In the genomic region with DNA sequence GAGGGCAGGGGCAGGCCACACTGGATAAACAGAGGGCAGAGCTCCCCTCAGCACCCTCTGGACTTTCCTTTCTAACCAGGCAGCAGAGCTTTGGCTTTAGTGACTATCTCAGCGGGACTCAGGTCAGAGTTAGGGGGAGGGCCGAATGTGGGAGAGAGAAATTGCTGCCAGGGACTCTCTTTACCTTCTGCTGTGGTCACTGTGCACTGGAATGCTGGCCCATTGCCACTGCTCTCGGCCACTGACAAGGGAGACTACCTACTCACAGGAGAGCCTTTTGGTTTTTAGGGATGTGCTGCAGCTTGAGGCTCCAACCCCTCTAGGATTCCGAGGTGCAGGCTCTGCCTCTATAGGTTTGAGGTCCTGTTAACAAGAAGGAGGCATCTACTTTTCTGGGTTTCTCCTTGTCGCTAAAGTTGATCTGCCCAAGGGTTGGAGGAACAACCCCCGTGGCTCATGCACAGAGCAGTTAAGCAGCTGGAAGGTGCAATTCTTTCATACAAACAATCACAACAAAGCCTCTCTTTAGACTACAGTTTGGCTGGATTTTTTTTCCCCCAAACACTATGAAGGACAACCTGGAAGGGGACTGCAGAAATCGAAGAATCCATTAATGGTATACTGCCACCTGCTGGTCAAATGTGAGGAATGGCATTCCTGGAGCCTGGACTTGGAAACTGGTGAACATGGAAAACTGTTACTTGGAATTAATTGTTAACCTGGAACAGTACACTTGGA, we compare ENCODE assay signal across 8 mouse cellular contexts.
DNase-seq lines count a peak whose midpoint lies in the region; ATAC-seq and TF ChIP-seq lines count a peak whose summit lies in the region.

No protein-coding gene starts in this region.

- no peak overlapping the region for H3K4me3 ChIP-seq in heart, adult 2 months
- no peak overlapping the region for H3K4me3 ChIP-seq in forebrain, embryonic 15.5 days
- H3K4me3 ChIP-seq in limb, embryonic 14.5 days (replicated peaks; ENCODE audit: low read length): no peak overlapping the region
- no peak overlapping the region for H3K4me3 ChIP-seq in midbrain, postnatal 0 days (ENCODE audit: low read depth, low read length)

- no peak for TF ChIP-seq EP300 in heart, adult 2 months (IDR thresholded peaks at IDR 0.05; ENCODE audit: insufficient read depth, low read depth, low read length)

- H3K27ac ChIP-seq in heart, adult 2 months: no peak overlapping the region
- peak overlapping the region; percentile 28 for H3K27ac ChIP-seq in forebrain, embryonic 15.5 days (replicated peaks)
- no peak overlapping the region for H3K27ac ChIP-seq in limb, embryonic 14.5 days (replicated peaks; ENCODE audit: low read depth, low read length)
- no peak overlapping the region for H3K27ac ChIP-seq in midbrain, postnatal 0 days (ENCODE audit: low read depth, low read length)

- ATAC-seq in cerebellum, adult (ENCODE audit: insufficient number of reproducible peaks, low FRiP score, low TSS enrichment): peak; percentile 73
- ATAC-seq in forebrain, embryonic 15.5 days (replicated peaks): peak; percentile 59
- peak; percentile 63; the same call in 1 of the 2 replicates for ATAC-seq in limb, embryonic 14.5 days (ENCODE audit: low FRiP score, low read depth)
- 0 out of 2 replicates have a peak, but pooled peaks have one; percentile 56 for ATAC-seq in midbrain, postnatal 0 days (ENCODE audit: low FRiP score)

- H3K9ac ChIP-seq in heart, adult 2 months (ENCODE audit: low read depth, low read length): no peak overlapping the region
- no peak overlapping the region; the same call in 1 of the 2 replicates for H3K9ac ChIP-seq in forebrain, embryonic 15.5 days (replicated peaks)
- no peak overlapping the region for H3K9ac ChIP-seq in limb, embryonic 14.5 days (ENCODE audit: low read depth, low read length, severe bottlenecking)
- H3K9ac ChIP-seq in midbrain, postnatal 0 days (replicated peaks; ENCODE audit: low read length, poor library complexity, severe bottlenecking): no peak overlapping the region

- TF ChIP-seq CTCF in heart, adult 2 months (IDR thresholded peaks at IDR 0.05): peak; percentile 90
- peak; percentile 93 for TF ChIP-seq CTCF in midbrain, postnatal 0 days (IDR thresholded peaks at IDR 0.05)

- H3K79me2 ChIP-seq in heart, adult 2 months (replicated peaks; ENCODE audit: control insufficient read depth, insufficient read depth, low read length): no peaks in the 10 kb centered on the region

- 47% methylated on average over 7 of the region's 7 CpGs for WGBS in heart, adult 2 months
- WGBS in forebrain, embryonic 15.5 days: 20% methylated on average over 7 of the region's 7 CpGs
- 48% methylated on average over 7 of the region's 7 CpGs for WGBS in limb, embryonic 14.5 days
- WGBS in midbrain, postnatal 0 days: 28% methylated on average over 7 of the region's 7 CpGs

- no peaks in the 10 kb centered on the region for H3K27me3 ChIP-seq in heart, adult 2 months (ENCODE audit: control insufficient read depth, insufficient read depth, low read length)
- 0 out of 2 replicates have a peak, but pooled peaks cover 7% of the 10 kb centered on the region for H3K27me3 ChIP-seq in forebrain, embryonic 15.5 days
- no peaks in the 10 kb centered on the region for H3K27me3 ChIP-seq in limb, embryonic 14.5 days (ENCODE audit: control insufficient read depth, insufficient read depth, low read length)
- H3K27me3 ChIP-seq in midbrain, postnatal 0 days (ENCODE audit: insufficient read depth, low read length): no peaks in the 10 kb centered on the region

- no peaks in the 10 kb centered on the region for H3K9me3 ChIP-seq in forebrain, embryonic 15.5 days
- H3K9me3 ChIP-seq in limb, embryonic 14.5 days (ENCODE audit: control insufficient read depth, low read length): no peaks in the 10 kb centered on the region
- H3K9me3 ChIP-seq in midbrain, postnatal 0 days (ENCODE audit: low read length): no peaks in the 10 kb centered on the region

- DNase-seq in heart, adult 2 months: no peak
- no peak for DNase-seq in heart, adult 11 months
- peak; percentile 66 for DNase-seq in kidney, adult 11 months
- peak; percentile 63 for DNase-seq in limb, embryonic 14.5 days (ENCODE audit: low spot score)
- DNase-seq in midbrain, postnatal 0 days (ENCODE audit: low spot score): peak; percentile 87
- no peak for DNase-seq in thymus, adult 18-20 months

- intact Hi-C loops in heart, adult 2 months (cut with DNase I): loop anchor here (2.0 kb wide), 1 partner anchor 910 kb away; no protein-coding TSS in a partner anchor

- H3K36me3 ChIP-seq in heart, adult 2 months (ENCODE audit: control insufficient read depth, insufficient read depth, low read length): no peaks in the 10 kb centered on the region
- peaks cover 4% of the 10 kb centered on the region; the same call in 1 of the 2 replicates for H3K36me3 ChIP-seq in forebrain, embryonic 15.5 days
- peaks cover 20% of the 10 kb centered on the region for H3K36me3 ChIP-seq in limb, embryonic 14.5 days (ENCODE audit: control insufficient read depth, insufficient read depth, low read length)
- H3K36me3 ChIP-seq in midbrain, postnatal 0 days (ENCODE audit: insufficient read depth, low read length): peaks cover 27% of the 10 kb centered on the region

- H3K4me2 ChIP-seq in forebrain, embryonic 15.5 days (replicated peaks): no peak overlapping the region
- H3K4me2 ChIP-seq in limb, embryonic 14.5 days (replicated peaks; ENCODE audit: low read depth, low read length, severe bottlenecking): no peak overlapping the region
- H3K4me2 ChIP-seq in midbrain, postnatal 0 days (ENCODE audit: low read depth, low read length, poor library complexity, severe bottlenecking): no peak overlapping the region

- no peaks in the 10 kb centered on the region for H3K4me1 ChIP-seq in heart, adult 2 months (ENCODE audit: control insufficient read depth, insufficient read depth, low read length)
- H3K4me1 ChIP-seq in forebrain, embryonic 15.5 days: peaks cover 29% of the 10 kb centered on the region
- H3K4me1 ChIP-seq in limb, embryonic 14.5 days (ENCODE audit: control insufficient read depth, insufficient read depth, low read length): no peaks in the 10 kb centered on the region
- no peaks in the 10 kb centered on the region for H3K4me1 ChIP-seq in midbrain, postnatal 0 days (ENCODE audit: insufficient read depth, low read length)

- no peak for TF ChIP-seq POLR2A in heart, adult 2 months (IDR thresholded peaks at IDR 0.05; ENCODE audit: insufficient read depth, low read depth, low read length)
- TF ChIP-seq POLR2A in limb, embryonic 14.5 days (IDR thresholded peaks at IDR 0.05; ENCODE audit: borderline replicate concordance, extremely low read depth, insufficient read depth, insufficient read length): no peak

Comparison
In these comparisons a context has a peak if more than half of its experiments do, and no peak if none do; other contexts are left out.
1. DNase-seq: peak in kidney, adult 11 months (single experiment), limb, embryonic 14.5 days (single experiment) and midbrain, postnatal 0 days (single experiment); none in heart, adult 2 months (0 of 2), heart, adult 11 months (single experiment) and thymus, adult 18-20 months (0 of 2).
2. Peak in every context shown above with its lines, with median percentiles within 50 percentile points of each other: ATAC-seq.